Mouse (Mus musculus) thymus, adult 2 months (tissue): ENCODE measurements around the gene Igsf21.

Experiments used
- CTCF ChIP-seq: fragments of 200-500 bp; IDR thresholded peaks from 2 replicates; pipeline ENCODE4 v1.5.1; 2012; ENCODE audit warnings: mild to moderate bottlenecking, control low read depth, low read length, moderate library complexity, borderline replicate concordance; ENCODE audit not compliant: control insufficient read depth, poor library complexity, insufficient read depth; ENCODE audit errors: extremely low read depth
- POLR2A ChIP-seq: fragments of 200-500 bp; IDR thresholded peaks from 2 replicates; pipeline ENCODE4 v1.6.1; 2012; ENCODE audit warnings: mild to moderate bottlenecking, low read length, control low read depth, moderate library complexity; ENCODE audit not compliant: control insufficient read depth, poor library complexity, insufficient read depth; ENCODE audit errors: extremely low read depth

GRCm38 (mm10) chr4:140237305-140237741 is 9.3 kb downstream of the Igsf21 start:
- TF ChIP-seq CTCF (no peak), POLR2A (no peak)
